Mouse (Mus musculus) CH12.LX (cell line): ENCODE data around the gene Rbm33. TPM values are rescaled to one million over a fixed set of nuclear protein-coding genes. Genes with fewer than 3 reads are reported as not detected.

Experiments
- DNase-seq: peaks from one replicate; pipeline ENCODE4 v3.0.0-alpha.2; 2013; ENCODE audit errors: extremely low read depth
- H3K27ac ChIP-seq: 2 replicates; pipeline ENCODE4 v1.5.1; 2012; ENCODE audit warnings: low read depth, mild to moderate bottlenecking, control low read depth, moderate library complexity; ENCODE audit not compliant: insufficient read depth
- H3K27me3 ChIP-seq: replicated peaks from 2 replicates; pipeline ENCODE3; 2012; ENCODE audit warnings: inconsistent platforms
- H3K36me3 ChIP-seq, 2 experiments: replicated peaks in 1 of 2; 2 replicates each; pipeline versions ENCODE3 to v1.6.1; 2012; ENCODE audit warnings: inconsistent platforms in 1 of 2, low read length in 1 of 2, mild to moderate bottlenecking in 1 of 2, mixed read lengths in 1 of 2, moderate library complexity in 1 of 2; ENCODE audit not compliant: control insufficient read depth in 1 of 2, insufficient read depth in 1 of 2
- H3K4me1 ChIP-seq, 2 experiments: 2 replicates each; pipeline ENCODE4 v1.6.1; 2012; ENCODE audit warnings: inconsistent platforms in 1 of 2, moderate library complexity in 1 of 2; ENCODE audit not compliant: insufficient read depth in 2 of 2, control insufficient read depth in 1 of 2
- H3K4me2 ChIP-seq: 2 replicates; pipeline ENCODE4 v1.6.1; 2012; ENCODE audit warnings: low read depth, mild to moderate bottlenecking, control low read depth; ENCODE audit not compliant: poor library complexity, insufficient read depth, severe bottlenecking
- H3K4me3 ChIP-seq, 3 experiments: fragments of 150-350 bp in 1 of 3; sonication (generic) in 1 of 3; replicated peaks in 1 of 3; 2 replicates each; pipeline versions ENCODE3 to v1.5.1; 2011 to 2012; ENCODE audit warnings: low read depth in 2 of 3, low read length in 2 of 3, mild to moderate bottlenecking in 2 of 3, moderate library complexity in 2 of 3, control low read depth in 1 of 3, improper control_type of control experiment in 1 of 3, inconsistent platforms in 1 of 3, mixed read lengths in 1 of 3; ENCODE audit not compliant: poor library complexity in 1 of 3
- H3K79me2 ChIP-seq: replicated peaks from 2 replicates; pipeline ENCODE4 v1.6.1; 2012; ENCODE audit warnings: mild to moderate bottlenecking, moderate library complexity; ENCODE audit not compliant: control insufficient read depth, poor library complexity, insufficient read depth, severe bottlenecking; ENCODE audit errors: extremely low read depth
- H3K9ac ChIP-seq: 2 replicates; pipeline ENCODE4 v1.6.1; 2012; ENCODE audit warnings: low read depth, mild to moderate bottlenecking, control low read depth, moderate library complexity; ENCODE audit not compliant: insufficient read depth
- H3K9me3 ChIP-seq: replicated peaks from 2 replicates; pipeline ENCODE3; 2012; ENCODE audit warnings: low read length, inconsistent platforms, mixed read lengths
- CHD1 ChIP-seq: IDR thresholded peaks from 2 replicates; pipeline ENCODE4 v1.6.1; 2012; ENCODE audit warnings: low read depth, low read length, improper control_type of control experiment, inconsistent platforms
- CHD2 ChIP-seq: IDR thresholded peaks from 2 replicates; pipeline ENCODE4 v1.6.1; 2011; ENCODE audit warnings: low read length, improper control_type of control experiment
- E2F4 ChIP-seq: IDR thresholded peaks from 2 replicates; pipeline ENCODE4 v1.6.1; 2011; ENCODE audit warnings: low read depth, low read length, improper control_type of control experiment; ENCODE audit not compliant: insufficient replicate concordance
- ELF1 ChIP-seq: IDR thresholded peaks from 2 replicates; pipeline ENCODE4 v1.6.1; 2014; ENCODE audit warnings: low read depth, mild to moderate bottlenecking, inconsistent platforms, low read length, improper control_type of control experiment
- EP300 ChIP-seq: IDR thresholded peaks from 2 replicates; pipeline ENCODE4 v1.6.1; 2011; ENCODE audit warnings: low read length, improper control_type of control experiment
- ETS1 ChIP-seq: conservative IDR thresholded peaks from 2 replicates; pipeline ENCODE4 v1.6.1; 2012; ENCODE audit warnings: low read depth, mild to moderate bottlenecking, inconsistent platforms, low read length, improper control_type of control experiment, moderate library complexity
- GABPA ChIP-seq: IDR thresholded peaks from 2 replicates; pipeline ENCODE4 v1.6.1; 2012; ENCODE audit warnings: low read depth, low read length, improper control_type of control experiment, inconsistent platforms; ENCODE audit not compliant: insufficient replicate concordance
- IRF4 ChIP-seq: IDR thresholded peaks from 2 replicates; pipeline ENCODE4 v1.6.1; 2014; ENCODE audit warnings: low read depth, mild to moderate bottlenecking, inconsistent platforms, low read length, improper control_type of control experiment
- JUN ChIP-seq: IDR thresholded peaks from 2 replicates; pipeline ENCODE4 v1.6.1; 2011; ENCODE audit warnings: low read depth, mild to moderate bottlenecking, low read length, improper control_type of control experiment, moderate library complexity; ENCODE audit not compliant: insufficient read depth
- JUND ChIP-seq: conservative IDR thresholded peaks from 2 replicates; pipeline ENCODE4 v1.6.1; 2011; ENCODE audit warnings: low read depth, low read length, improper control_type of control experiment
- KAT2A ChIP-seq: IDR thresholded peaks from 2 replicates; pipeline ENCODE4 v1.6.1; 2012; ENCODE audit warnings: low read length, improper control_type of control experiment, inconsistent platforms; ENCODE audit not compliant: insufficient replicate concordance
- MAFK ChIP-seq: IDR thresholded peaks from 2 replicates; pipeline ENCODE4 v1.6.1; 2011; ENCODE audit warnings: low read length, improper control_type of control experiment; ENCODE audit not compliant: insufficient replicate concordance
- MAX ChIP-seq: IDR thresholded peaks from 2 replicates; pipeline ENCODE4 v1.6.1; 2011; ENCODE audit warnings: low read length, improper control_type of control experiment
- MAZ ChIP-seq: IDR thresholded peaks from 2 replicates; pipeline ENCODE4 v1.6.1; 2012; ENCODE audit warnings: low read depth, mild to moderate bottlenecking, inconsistent platforms, low read length, improper control_type of control experiment, moderate library complexity
- MEF2A ChIP-seq: IDR thresholded peaks from 2 replicates; pipeline ENCODE4 v1.6.1; 2014; ENCODE audit warnings: low read depth, mild to moderate bottlenecking, inconsistent platforms, low read length, improper control_type of control experiment, borderline replicate concordance
- MXI1 ChIP-seq: IDR thresholded peaks from 2 replicates; pipeline ENCODE4 v1.6.1; 2011; ENCODE audit warnings: mild to moderate bottlenecking, low read depth, low read length, improper control_type of control experiment
- MYC ChIP-seq: IDR thresholded peaks from 2 replicates; pipeline ENCODE4 v1.6.1; 2011; ENCODE audit warnings: low read depth, mild to moderate bottlenecking, improper control_type of control experiment, low read length
- NELFE ChIP-seq: IDR thresholded peaks from 2 replicates; pipeline ENCODE4 v1.6.1; 2011; ENCODE audit warnings: low read depth, low read length, improper control_type of control experiment
- NRF1 ChIP-seq: IDR thresholded peaks from 2 replicates; pipeline ENCODE4 v1.6.1; 2014; ENCODE audit warnings: low read depth, mild to moderate bottlenecking, inconsistent platforms, low read length, improper control_type of control experiment, moderate library complexity
- PAX5 ChIP-seq: IDR thresholded peaks from 2 replicates; pipeline ENCODE4 v1.6.1; 2012; ENCODE audit warnings: low read length, inconsistent platforms, mixed read lengths
- POLR2A ChIP-seq: IDR thresholded peaks from 2 replicates; pipeline ENCODE4 v1.6.1; 2011; ENCODE audit warnings: low read depth, mild to moderate bottlenecking, improper control_type of control experiment, low read length
- POLR2AphosphoS2 ChIP-seq: IDR thresholded peaks from 2 replicates; pipeline ENCODE4 v1.6.1; 2011; ENCODE audit warnings: low read depth, low read length, improper control_type of control experiment
- RAD21 ChIP-seq: IDR thresholded peaks from 2 replicates; pipeline ENCODE4 v1.6.1; 2011; ENCODE audit warnings: low read depth, mild to moderate bottlenecking, low read length, improper control_type of control experiment, moderate library complexity
- RCOR1 ChIP-seq: conservative IDR thresholded peaks from 2 replicates; pipeline ENCODE4 v1.6.1; 2012; ENCODE audit warnings: low read depth, mild to moderate bottlenecking, inconsistent platforms, low read length, improper control_type of control experiment
- TBP ChIP-seq: conservative IDR thresholded peaks from 2 replicates; pipeline ENCODE4 v1.6.1; 2011; ENCODE audit warnings: low read depth, low read length, improper control_type of control experiment
- UBTF ChIP-seq: IDR thresholded peaks from 2 replicates; pipeline ENCODE4 v1.6.1; 2012; ENCODE audit warnings: low read depth, mild to moderate bottlenecking, inconsistent platforms, low read length, improper control_type of control experiment, moderate library complexity
- USF1 ChIP-seq: IDR thresholded peaks from 2 replicates; pipeline ENCODE4 v1.6.1; 2014; ENCODE audit warnings: low read depth, mild to moderate bottlenecking, inconsistent platforms, low read length, improper control_type of control experiment
- ZC3H11A ChIP-seq: IDR thresholded peaks from 2 replicates; pipeline ENCODE4 v1.6.1; 2012; ENCODE audit warnings: low read depth, mild to moderate bottlenecking, inconsistent platforms, low read length, improper control_type of control experiment
- ZKSCAN1 ChIP-seq: IDR thresholded peaks from 2 replicates; pipeline ENCODE4 v1.6.1; 2012; ENCODE audit warnings: low read depth, inconsistent platforms, low read length, improper control_type of control experiment, borderline replicate concordance
- ZMIZ1 ChIP-seq: IDR thresholded peaks from 2 replicates; pipeline ENCODE4 v1.6.1; 2012; ENCODE audit warnings: low read depth, mild to moderate bottlenecking, inconsistent platforms, low read length, improper control_type of control experiment
- dilution Hi-C: fragments of 300-500 bp; cut with MboI; formaldehyde crosslinking; loops from 2 replicates; pipeline ENCODE4 v1.14.3; 2020; ENCODE audit warnings: low sequenced_read_pairs; ENCODE audit not compliant: extremely low pct_unique_long_range_greater_than_20kb, extremely low pct_ligation_motif_present
- in situ Hi-C: fragments of 300-500 bp; cut with MboI; formaldehyde crosslinking; loops from 3 replicates; pipeline ENCODE4 v1.14.3; 2019; ENCODE audit warnings: low sequenced_read_pairs, low pct_ligation_motif_present, low pct_unique_long_range_greater_than_20kb, mixed read lengths
- polyA plus RNA-seq: library from polyadenylated mRNA; unstranded; fragments of >175 nt; gene quantifications from 2 replicates; pipeline ENCODE4 v1.2.1, GENCODE M21; 2012; ENCODE audit warnings: low read depth; ENCODE audit not compliant: insufficient read length
- total RNA-seq, 2 experiments: library from RNA; depleted of rRNA; stranded (reverse); fragments of 300-350 nt in 1 of 2; fragments of >200 nt in 1 of 2; gene quantifications; 2 replicates each; pipeline ENCODE4 v1.2.3; 2012 to 2014

Gene Rbm33
- total and polyA plus RNA-seq, 3 experiments: 7.4 to 50.3 (median 15.1) TPM

GRCm38 (mm10) chr5:28413533-28413932 is 96.6 kb downstream of the Rbm33 start:
- DNase-seq: no peak
- dilution Hi-C loops (no loop called here), in situ Hi-C loops (no loop called here)
- no peak overlapping the region for H3K4me2 ChIP-seq
- H3K9ac ChIP-seq: no peak overlapping the region
- TF ChIP-seq ETS1 (no peak), KAT2A (no peak), CHD1 (no peak), NRF1 (no peak), MEF2A (no peak), RCOR1 (no peak), NELFE (no peak), MAFK (no peak), JUND (no peak), ZMIZ1 (no peak), ZC3H11A (no peak), MYC (no peak), ELF1 (no peak), POLR2A (no peak), TBP (no peak), UBTF (no peak), ZKSCAN1 (no peak)
- H3K4me1 ChIP-seq: no peaks in the 10 kb centered on the region
- H3K36me3 ChIP-seq: peaks cover 81 to 97% of the 10 kb centered on the region in 2 experiments
- no peak overlapping the region for H3K4me3 ChIP-seq
- no peaks in the 10 kb centered on the region for H3K27me3 ChIP-seq
- H3K79me2 ChIP-seq: no peaks in the 10 kb centered on the region; the same call in 1 of the 2 replicates
- no peak overlapping the region for H3K27ac ChIP-seq
- no peaks in the 10 kb centered on the region for H3K9me3 ChIP-seq

- Histone ChIP-seq H3K27ac (no peak overlapping the region), H3K4me2 (no peak overlapping the region), H3K4me1 (no peaks in the 10 kb centered on the region), H3K27me3 (no peaks in the 10 kb centered on the region), H3K9ac (no peak overlapping the region), H3K9me3 (no peaks in the 10 kb centered on the region), H3K79me2 (no peaks in the 10 kb centered on the region; the same call in 1 of the 2 replicates), H3K36me3 (peaks cover 80 to 97% of the 10 kb centered on the region in 2 experiments), H3K4me3 (no peak overlapping the region)
- dilution Hi-C loops: no loop called here
- DNase-seq: no peak
- in situ Hi-C loops: no loop called here
- TF ChIP-seq EP300: no peak
- TF ChIP-seq GABPA: no peak
- TF ChIP-seq JUN: no peak
- no peak for TF ChIP-seq MXI1
- TF ChIP-seq CHD2: no peak
- no peak for TF ChIP-seq ELF1
- no peak for TF ChIP-seq RAD21
- TF ChIP-seq MAZ: no peak
- no peak for TF ChIP-seq POLR2AphosphoS2
- no peak for TF ChIP-seq USF1
- no peak for TF ChIP-seq MEF2A
- no peak for TF ChIP-seq E2F4
- no peak for TF ChIP-seq ZKSCAN1
- TF ChIP-seq KAT2A: no peak
- TF ChIP-seq ZC3H11A: no peak
- no peak for TF ChIP-seq PAX5
- no peak for TF ChIP-seq CHD1
- no peak for TF ChIP-seq MAX
- no peak for TF ChIP-seq IRF4
- no peak for TF ChIP-seq ETS1
These were observed 97.2 kb downstream of the Rbm33 start for GRCm38 (mm10) chr5:28414076-28414475.
